Mouse (Mus musculus) hindbrain, embryonic 11.5 days (tissue): ENCODE measurements around the gene Dlg2. TPM values are rescaled to one million over a fixed set of nuclear protein-coding genes. Genes with fewer than 3 reads are reported as not detected.

Source experiments
- ATAC-seq: fragments of 200-750 bp; cut with Nextera tagmentation; 2 replicates; pipeline ENCODE4 v1.8.0; 2017; ENCODE audit warnings: mild to moderate bottlenecking, moderate TSS enrichment, moderate library complexity; ENCODE audit not compliant: low FRiP score
- DNase-seq: peaks from one replicate; pipeline ENCODE4 v3.0.0-alpha.2; 2015; ENCODE audit warnings: low spot score
- H3K27ac ChIP-seq: fragments of 300-500 bp; sonication (generic); 2 replicates; pipeline ENCODE4 v1.5.1; 2014; ENCODE audit warnings: mild to moderate bottlenecking, low read depth, low read length
- H3K27me3 ChIP-seq: fragments of 300-500 bp; sonication (generic); 2 replicates; pipeline ENCODE4 v1.6.1; 2014; ENCODE audit warnings: mild to moderate bottlenecking, low read length, moderate library complexity, mixed read lengths; ENCODE audit not compliant: control insufficient read depth, insufficient read depth
- H3K36me3 ChIP-seq: fragments of 300-500 bp; sonication (generic); 2 replicates; pipeline ENCODE4 v1.6.1; 2014; ENCODE audit warnings: mild to moderate bottlenecking, low read length, moderate library complexity, mixed read lengths; ENCODE audit not compliant: control insufficient read depth, insufficient read depth
- H3K4me1 ChIP-seq: fragments of 300-500 bp; sonication (generic); replicated peaks from 2 replicates; pipeline ENCODE4 v1.6.1; 2014; ENCODE audit warnings: low read length, mixed read lengths; ENCODE audit not compliant: control insufficient read depth, insufficient read depth
- H3K4me2 ChIP-seq: fragments of 300-500 bp; sonication (generic); replicated peaks from 2 replicates; pipeline ENCODE4 v1.6.1; 2014; ENCODE audit warnings: mild to moderate bottlenecking, low read depth, low read length
- H3K4me3 ChIP-seq: fragments of 300-500 bp; sonication (generic); 2 replicates; pipeline ENCODE4 v1.5.1; 2014; ENCODE audit warnings: low read depth, low read length
- H3K9ac ChIP-seq: fragments of 300-500 bp; sonication (generic); 2 replicates; pipeline ENCODE4 v1.6.1; 2014; ENCODE audit warnings: low read depth, low read length
- H3K9me3 ChIP-seq: fragments of 300-500 bp; sonication (generic); 2 replicates; pipeline ENCODE4 v1.6.1; 2016; ENCODE audit warnings: low read length; ENCODE audit not compliant: control insufficient read depth
- WGBS: fragments of 180-500 bp; shearing (Covaris S2); extraction: QIAGEN DNeasy Blood & Tissue Kit; methylation state at CpG from one replicate; pipeline ENCODE4 v1.1.7; 2014; 5-methylcytosine and 5-hydroxymethylcytosine counted together
- polyA plus RNA-seq: library from polyadenylated mRNA; unstranded; fragments of >200 nt; fragmentation: Nextera tagmentation; extraction: Ambion mirVana; gene quantifications from 2 replicates; pipeline ENCODE4 v1.2.1, GENCODE M21; 2014

Dlg2 gene
- polyA plus RNA-seq, 1 experiment from 2014 or later: 3.1 TPM

GRCm38 (mm10) chr7:91716696-91717095, 1240.2 kb downstream of the Dlg2 start:
- no peaks in the 10 kb centered on the region for H3K27me3 ChIP-seq
- ATAC-seq (no peak), DNase-seq (no peak)
- no peak overlapping the region for H3K4me3 ChIP-seq
- H3K36me3 ChIP-seq: no peaks in the 10 kb centered on the region
- no peak overlapping the region for H3K4me2 ChIP-seq
- WGBS: 75% methylated on average over 6 of the region's 6 CpGs
- no peaks in the 10 kb centered on the region for H3K9me3 ChIP-seq
- no peak overlapping the region for H3K27ac ChIP-seq
- no peak overlapping the region for H3K9ac ChIP-seq
- no peaks in the 10 kb centered on the region for H3K4me1 ChIP-seq

- Histone ChIP-seq H3K9me3 (no peaks in the 10 kb centered on the region), H3K27ac (no peak overlapping the region), H3K4me2 (no peak overlapping the region), H3K9ac (no peak overlapping the region), H3K4me1 (no peaks in the 10 kb centered on the region), H3K27me3 (no peaks in the 10 kb centered on the region), H3K4me3 (no peak overlapping the region), H3K36me3 (no peaks in the 10 kb centered on the region)
- ATAC-seq: no peak
- no peak for DNase-seq
These were observed 1243.8 kb downstream of the Dlg2 start for GRCm38 (mm10) chr7:91720318-91720717.

- 85% methylated on average over 5 of the region's 5 CpGs for WGBS
- Histone ChIP-seq H3K27me3 (no peaks in the 10 kb centered on the region), H3K36me3 (no peaks in the 10 kb centered on the region), H3K4me2 (no peak overlapping the region), H3K9ac (no peak overlapping the region), H3K27ac (no peak overlapping the region), H3K4me1 (no peaks in the 10 kb centered on the region), H3K9me3 (no peaks in the 10 kb centered on the region), H3K4me3 (no peak overlapping the region)
- ATAC-seq (no peak), DNase-seq (no peak)
These were observed 1247.9 kb downstream of the Dlg2 start for GRCm38 (mm10) chr7:91724397-91724796.

GRCm38 (mm10) chr7:91740748-91741147, 1264.3 kb downstream of the Dlg2 start:
- Histone ChIP-seq H3K9me3 (no peaks in the 10 kb centered on the region), H3K4me2 (no peak overlapping the region), H3K36me3 (no peaks in the 10 kb centered on the region), H3K4me3 (no peak overlapping the region), H3K9ac (no peak overlapping the region), H3K4me1 (no peaks in the 10 kb centered on the region), H3K27ac (no peak overlapping the region), H3K27me3 (no peaks in the 10 kb centered on the region)
- no peak for DNase-seq
- ATAC-seq: no peak
- WGBS: 93% methylated on average over 3 of the region's 3 CpGs

- H3K9ac ChIP-seq: no peak overlapping the region
- no peaks in the 10 kb centered on the region for H3K9me3 ChIP-seq
- H3K27me3 ChIP-seq: no peaks in the 10 kb centered on the region
- H3K4me3 ChIP-seq: no peak overlapping the region
- no peak overlapping the region for H3K27ac ChIP-seq
- no peak for DNase-seq
- no peaks in the 10 kb centered on the region for H3K36me3 ChIP-seq
- no peaks in the 10 kb centered on the region for H3K4me1 ChIP-seq
- no peak for ATAC-seq
- H3K4me2 ChIP-seq: no peak overlapping the region
These were observed 1276.8 kb downstream of the Dlg2 start for GRCm38 (mm10) chr7:91753151-91753861.

DNA sequence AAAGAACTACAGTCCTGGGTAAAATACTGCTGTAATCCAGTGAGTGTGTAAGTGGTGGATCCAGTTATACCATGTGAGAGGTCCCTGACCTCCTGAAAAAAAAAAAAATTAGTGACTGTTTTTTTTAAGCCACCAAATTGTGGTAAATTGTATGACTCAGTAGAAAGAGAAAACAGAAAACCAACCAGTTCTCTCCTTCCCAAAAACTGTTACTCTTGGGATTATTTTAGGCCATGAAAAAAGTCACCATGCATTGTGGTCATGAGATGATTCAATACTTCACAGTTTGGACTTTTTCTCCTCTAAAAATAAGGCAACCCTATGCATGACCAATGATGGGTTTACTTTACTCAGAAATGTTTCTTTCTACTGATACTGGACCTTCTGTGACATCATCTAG, 1291.2 kb downstream of the Dlg2 start:
- Histone ChIP-seq H3K27me3 (no peaks in the 10 kb centered on the region), H3K9me3 (no peaks in the 10 kb centered on the region), H3K9ac (no peak overlapping the region), H3K36me3 (no peaks in the 10 kb centered on the region), H3K27ac (no peak overlapping the region), H3K4me2 (no peak overlapping the region), H3K4me3 (no peak overlapping the region), H3K4me1 (no peaks in the 10 kb centered on the region)
- ATAC-seq: no peak
- no peak for DNase-seq

- DNase-seq (no peak), ATAC-seq (no peak)
- H3K27ac ChIP-seq: no peak overlapping the region
- no peak overlapping the region for H3K4me2 ChIP-seq
- H3K27me3 ChIP-seq: no peaks in the 10 kb centered on the region
- no peaks in the 10 kb centered on the region for H3K36me3 ChIP-seq
- H3K9me3 ChIP-seq: no peaks in the 10 kb centered on the region
- no peak overlapping the region for H3K4me3 ChIP-seq
- H3K4me1 ChIP-seq: no peaks in the 10 kb centered on the region
- H3K9ac ChIP-seq: no peak overlapping the region
These were observed 1302.2 kb downstream of the Dlg2 start for GRCm38 (mm10) chr7:91778673-91779072.

DNA sequence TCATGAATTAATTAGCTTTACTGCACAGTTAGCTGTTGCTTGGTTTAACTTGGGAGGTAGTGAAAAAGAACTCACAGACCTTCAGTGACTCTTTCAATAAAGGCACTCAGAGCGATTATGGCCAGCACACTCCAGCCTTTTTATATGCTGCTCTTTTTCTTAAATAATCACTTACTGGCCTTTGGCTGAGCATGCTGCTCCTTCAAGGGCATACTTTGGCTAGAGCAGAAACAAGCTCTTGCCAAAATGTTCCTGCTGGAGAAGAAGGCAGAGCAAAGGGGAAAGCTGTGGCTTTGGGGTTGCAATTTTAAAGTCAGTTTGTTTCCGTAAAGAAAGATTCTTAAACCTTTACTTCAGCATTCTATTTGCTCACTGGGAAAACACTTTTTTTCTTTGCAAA, 1308.1 kb downstream of the Dlg2 start:
- H3K9ac ChIP-seq: no peak overlapping the region
- H3K4me3 ChIP-seq: no peak overlapping the region
- no peak for DNase-seq
- H3K27ac ChIP-seq: no peak overlapping the region
- H3K4me1 ChIP-seq: no peaks in the 10 kb centered on the region
- H3K27me3 ChIP-seq: no peaks in the 10 kb centered on the region
- H3K9me3 ChIP-seq: no peaks in the 10 kb centered on the region
- H3K36me3 ChIP-seq: no peaks in the 10 kb centered on the region
- 84% methylated on average over 2 of the region's 2 CpGs for WGBS
- no peak for ATAC-seq
- H3K4me2 ChIP-seq: no peak overlapping the region

- Histone ChIP-seq H3K4me3 (no peak overlapping the region), H3K9ac (no peak overlapping the region), H3K4me1 (no peaks in the 10 kb centered on the region), H3K9me3 (no peaks in the 10 kb centered on the region), H3K27ac (no peak overlapping the region), H3K27me3 (no peaks in the 10 kb centered on the region), H3K36me3 (no peaks in the 10 kb centered on the region), H3K4me2 (no peak overlapping the region)
- DNase-seq (no peak), ATAC-seq (no peak)
- 81% methylated on average over 5 of the region's 5 CpGs for WGBS
These were observed 1309.0 kb downstream of the Dlg2 start for GRCm38 (mm10) chr7:91785445-91785844.
